Mouse (Mus musculus) myocyte (in vitro differentiated cells): ENCODE measurements around the gene Macrod2.

Experiments used
- CEBPB ChIP-seq: IDR thresholded peaks from 2 replicates; pipeline ENCODE4 v1.6.1; 2011; ENCODE audit warnings: mild to moderate bottlenecking, moderate library complexity; ENCODE audit not compliant: poor library complexity, insufficient read depth, severe bottlenecking
- MAX ChIP-seq: IDR thresholded peaks from one replicate; pipeline ENCODE4 v1.6.1; 2011; ENCODE audit warnings: low read depth, mild to moderate bottlenecking, control low read depth
- MYOD1 ChIP-seq, 3 experiments: IDR thresholded peaks; one replicate each; pipeline ENCODE4 v1.6.1; 2011; ENCODE audit warnings: control low read depth in 2 of 3, low read depth in 2 of 3, mild to moderate bottlenecking in 2 of 3, moderate library complexity in 1 of 3; ENCODE audit not compliant: insufficient read length in 2 of 3, control insufficient read depth in 1 of 3
- MYOG ChIP-seq, 3 experiments: IDR thresholded peaks; one replicate each; pipeline ENCODE4 v1.6.1; 2011; ENCODE audit warnings: control low read depth in 2 of 3, low read depth in 2 of 3, mild to moderate bottlenecking in 2 of 3; ENCODE audit not compliant: insufficient read length in 2 of 3, control insufficient read depth in 1 of 3, insufficient read depth in 1 of 3
- POLR2A ChIP-seq: IDR thresholded peaks from one replicate; pipeline ENCODE4 v1.6.1; 2011; ENCODE audit warnings: low read depth, mild to moderate bottlenecking, control low read depth, moderate library complexity; ENCODE audit not compliant: insufficient read length
- POLR2AphosphoS2 ChIP-seq: IDR thresholded peaks from one replicate; pipeline ENCODE4 v1.6.1; 2011; ENCODE audit warnings: low read depth, control low read depth; ENCODE audit not compliant: insufficient read length
- SRF ChIP-seq: IDR thresholded peaks from one replicate; pipeline ENCODE4 v1.6.1; 2011; ENCODE audit warnings: low read depth; ENCODE audit not compliant: control insufficient read depth, insufficient read length
- TCF12 ChIP-seq: IDR thresholded peaks from one replicate; pipeline ENCODE4 v1.6.1; 2011; ENCODE audit warnings: mild to moderate bottlenecking, control low read depth; ENCODE audit not compliant: poor library complexity, insufficient read depth, severe bottlenecking
- TCF3 ChIP-seq: IDR thresholded peaks from one replicate; pipeline ENCODE4 v1.6.1; 2011; ENCODE audit warnings: low read depth, control low read depth; ENCODE audit not compliant: insufficient read length
- USF1 ChIP-seq: IDR thresholded peaks from one replicate; pipeline ENCODE4 v1.6.1; 2011; ENCODE audit warnings: low read depth, mild to moderate bottlenecking, control low read depth, moderate library complexity

DNA sequence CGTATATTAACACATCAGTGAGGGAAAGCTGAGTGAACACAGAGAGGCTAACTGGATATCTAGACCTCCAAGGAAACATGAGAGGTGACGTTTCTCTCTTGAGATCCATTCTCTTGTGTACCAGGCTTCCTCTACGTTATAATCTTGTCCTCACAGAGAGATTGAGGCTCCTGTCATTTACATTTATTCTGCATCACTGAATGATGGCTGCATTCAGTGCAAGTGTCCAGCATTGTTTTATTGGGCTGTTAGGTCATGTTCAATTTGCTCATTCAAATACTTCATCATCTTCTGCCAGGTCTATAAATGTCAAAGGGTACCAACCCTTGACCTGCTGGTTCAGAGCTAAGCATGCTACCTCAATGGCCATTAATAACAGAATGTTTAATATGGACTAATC, 1302.4 kb downstream of the Macrod2 start:
- TF ChIP-seq USF1 (no peak), POLR2A (no peak), MYOG (IDR thresholded peaks at IDR 0.05; ENCODE audit: control insufficient read depth in 1 of 3, insufficient read depth in 1 of 3, insufficient read length in 2 of 3, low read depth in 2 of 3) (no peak), SRF (no peak), TCF3 (no peak), MYOD1 (IDR thresholded peaks at IDR 0.05; ENCODE audit: control insufficient read depth in 1 of 3, insufficient read length in 2 of 3, low read depth in 2 of 3) (no peak), MAX (no peak), POLR2AphosphoS2 (no peak), TCF12 (no peak), CEBPB (no peak)
